Mouse (Mus musculus) heart, adult 2 months (tissue): ENCODE data around the gene Arrdc2.

Source experiments
- CTCF ChIP-seq: fragments of 200-600 bp; IDR thresholded peaks from 2 replicates; pipeline ENCODE4 v1.8.1; 2022; ENCODE audit warnings: antibody characterized with exemption, mild to moderate bottlenecking, moderate library complexity
- POLR2A ChIP-seq: fragments of 200-500 bp; IDR thresholded peaks from 2 replicates; pipeline ENCODE4 v1.6.1; 2011; ENCODE audit warnings: mild to moderate bottlenecking, low read depth, low read length, control low read depth; ENCODE audit not compliant: insufficient read depth

- no peak for TF ChIP-seq POLR2A
- TF ChIP-seq CTCF, result no peak
These were observed 2.9 kb downstream of the Arrdc2 start for GRCm38 (mm10) chr8:70836666-70837065.
